Mouse (Mus musculus): Measurements from ENCODE around the gene Fam107a. TPM values are rescaled to one million over a fixed set of nuclear protein-coding genes. Genes with fewer than 3 reads are reported as not detected.

The Fam107a gene
- polyA plus RNA-seq, 1 experiment = 0.16 TPM

- 61% methylated on average over 11 of the region's 11 CpGs for WGBS
- no peak for TF ChIP-seq CTCF (IDR thresholded peaks at IDR 0.05; ENCODE audit: extremely low read depth, insufficient read length, insufficient replicate concordance, low read depth, low read length)
- no peak for TF ChIP-seq POLR2A (IDR thresholded peaks at IDR 0.05; ENCODE audit: low read depth, low read length)
- Histone ChIP-seq H3K27me3 (ENCODE audit: control insufficient read depth, insufficient read depth, low read length) (no peaks in the 10 kb centered on the region), H3K27ac (ENCODE audit: insufficient read depth, low read depth, low read length) (no peak overlapping the region), H3K36me3 (ENCODE audit: control insufficient read depth, insufficient read depth, low read length) (no peaks in the 10 kb centered on the region), H3K4me3 (ENCODE audit: low read depth, low read length) (no peak overlapping the region), H3K4me1 (ENCODE audit: control insufficient read depth, insufficient read depth, insufficient read length, low read length) (no peaks in the 10 kb centered on the region)
Measured at GRCm38 (mm10) chr14:8332314-8333252, 14.8 kb upstream of the Fam107a start.

- Histone ChIP-seq H3K27ac (ENCODE audit: insufficient read depth, low read depth, low read length) (no peak overlapping the region), H3K36me3 (ENCODE audit: control insufficient read depth, insufficient read depth, low read length) (no peaks in the 10 kb centered on the region), H3K27me3 (ENCODE audit: control insufficient read depth, insufficient read depth, low read length) (no peaks in the 10 kb centered on the region), H3K4me1 (ENCODE audit: control insufficient read depth, insufficient read depth, insufficient read length, low read length) (no peaks in the 10 kb centered on the region), H3K4me3 (ENCODE audit: low read depth, low read length) (no peak overlapping the region)
- WGBS = 76% methylated on average over 14 of the region's 14 CpGs
- TF ChIP-seq POLR2A (IDR thresholded peaks at IDR 0.05; ENCODE audit: low read depth, low read length) (no peak), CTCF (IDR thresholded peaks at IDR 0.05; ENCODE audit: extremely low read depth, insufficient read length, insufficient replicate concordance, low read depth, low read length) (no peak)
Measured at GRCm38 (mm10) chr14:8331307-8331905, 13.6 kb upstream of the Fam107a start.

GRCm38 (mm10) chr14:8330390-8330789, 12.6 kb upstream of the Fam107a start:
- 68% methylated on average over 6 of the region's 6 CpGs for WGBS
- H3K36me3 ChIP-seq (ENCODE audit: control insufficient read depth, insufficient read depth, low read length) = no peaks in the 10 kb centered on the region
- no peak overlapping the region for H3K27ac ChIP-seq (ENCODE audit: insufficient read depth, low read depth, low read length)
- TF ChIP-seq CTCF (IDR thresholded peaks at IDR 0.05; ENCODE audit: extremely low read depth, insufficient read length, insufficient replicate concordance, low read depth, low read length) (no peak), POLR2A (IDR thresholded peaks at IDR 0.05; ENCODE audit: low read depth, low read length) (no peak)
- H3K27me3 ChIP-seq (ENCODE audit: control insufficient read depth, insufficient read depth, low read length) = no peaks in the 10 kb centered on the region
- H3K4me3 ChIP-seq (ENCODE audit: low read depth, low read length) = no peak overlapping the region
- H3K4me1 ChIP-seq (ENCODE audit: control insufficient read depth, insufficient read depth, insufficient read length, low read length) = no peaks in the 10 kb centered on the region

GRCm38 (mm10) chr14:8329552-8329951, 11.7 kb upstream of the Fam107a start:
- Histone ChIP-seq H3K27me3 (ENCODE audit: control insufficient read depth, insufficient read depth, low read length) (no peaks in the 10 kb centered on the region), H3K4me1 (ENCODE audit: control insufficient read depth, insufficient read depth, insufficient read length, low read length) (no peaks in the 10 kb centered on the region), H3K27ac (ENCODE audit: insufficient read depth, low read depth, low read length) (no peak overlapping the region), H3K4me3 (ENCODE audit: low read depth, low read length) (no peak overlapping the region), H3K36me3 (ENCODE audit: control insufficient read depth, insufficient read depth, low read length) (no peaks in the 10 kb centered on the region)
- TF ChIP-seq CTCF (IDR thresholded peaks at IDR 0.05; ENCODE audit: extremely low read depth, insufficient read length, insufficient replicate concordance, low read depth, low read length) = no peak
- no peak for TF ChIP-seq POLR2A (IDR thresholded peaks at IDR 0.05; ENCODE audit: low read depth, low read length)
- 79% methylated on average over 4 of the region's 4 CpGs for WGBS

- 61% methylated on average over 1 of the region's 1 CpGs for WGBS
Measured at GRCm38 (mm10) chr14:8327371-8327770, 9.5 kb upstream of the Fam107a start.

GRCm38 (mm10) chr14:8326961-8327360, 9.1 kb upstream of the Fam107a start:
- Histone ChIP-seq H3K4me1 (ENCODE audit: control insufficient read depth, insufficient read depth, insufficient read length, low read length) (no peaks in the 10 kb centered on the region), H3K4me3 (ENCODE audit: low read depth, low read length) (no peak overlapping the region), H3K27me3 (ENCODE audit: control insufficient read depth, insufficient read depth, low read length) (no peaks in the 10 kb centered on the region), H3K36me3 (ENCODE audit: control insufficient read depth, insufficient read depth, low read length) (no peaks in the 10 kb centered on the region), H3K27ac (ENCODE audit: insufficient read depth, low read depth, low read length) (no peak overlapping the region)
- TF ChIP-seq POLR2A (IDR thresholded peaks at IDR 0.05; ENCODE audit: low read depth, low read length) (no peak), CTCF (IDR thresholded peaks at IDR 0.05; ENCODE audit: extremely low read depth, insufficient read length, insufficient replicate concordance, low read depth, low read length) (no peak)

More at GRCm38 (mm10) chr14:8327371-8327770, 9.5 kb upstream of the Fam107a start:
- Histone ChIP-seq H3K27ac (ENCODE audit: insufficient read depth, low read depth, low read length) (no peak overlapping the region), H3K27me3 (ENCODE audit: control insufficient read depth, insufficient read depth, low read length) (no peaks in the 10 kb centered on the region), H3K4me1 (ENCODE audit: control insufficient read depth, insufficient read depth, insufficient read length, low read length) (no peaks in the 10 kb centered on the region), H3K4me3 (ENCODE audit: low read depth, low read length) (no peak overlapping the region), H3K36me3 (ENCODE audit: control insufficient read depth, insufficient read depth, low read length) (no peaks in the 10 kb centered on the region)
- TF ChIP-seq CTCF (IDR thresholded peaks at IDR 0.05; ENCODE audit: extremely low read depth, insufficient read length, insufficient replicate concordance, low read depth, low read length) (no peak), POLR2A (IDR thresholded peaks at IDR 0.05; ENCODE audit: low read depth, low read length) (no peak)

- TF ChIP-seq POLR2A (IDR thresholded peaks at IDR 0.05; ENCODE audit: low read depth, low read length) (no peak), CTCF (IDR thresholded peaks at IDR 0.05; ENCODE audit: extremely low read depth, insufficient read length, insufficient replicate concordance, low read depth, low read length) (no peak)
- H3K27ac ChIP-seq (ENCODE audit: insufficient read depth, low read depth, low read length) = no peak overlapping the region
- no peaks in the 10 kb centered on the region for H3K27me3 ChIP-seq (ENCODE audit: control insufficient read depth, insufficient read depth, low read length)
- no peaks in the 10 kb centered on the region for H3K4me1 ChIP-seq (ENCODE audit: control insufficient read depth, insufficient read depth, insufficient read length, low read length)
- no peak overlapping the region for H3K4me3 ChIP-seq (ENCODE audit: low read depth, low read length)
- 81% methylated on average over 4 of the region's 4 CpGs for WGBS
- no peaks in the 10 kb centered on the region for H3K36me3 ChIP-seq (ENCODE audit: control insufficient read depth, insufficient read depth, low read length)
Measured at GRCm38 (mm10) chr14:8325746-8326145, 7.9 kb upstream of the Fam107a start.

All from small intestine, adult 2 months (tissue).